Mouse (Mus musculus) cerebellum, adult 11 months (tissue): Measurements from ENCODE around the gene Cacng5.

Experiments used
- DNase-seq: peaks from one replicate; pipeline ENCODE4 v3.0.0; 2022

Gene Cacng5

GRCm38 (mm10) chr11:107875861-107876494 is 38.9 kb downstream of the Cacng5 start:
- no peak for DNase-seq

GRCm38 (mm10) chr11:107872743-107873142 is 42.1 kb downstream of the Cacng5 start:
- no peak for DNase-seq

GRCm38 (mm10) chr11:107867509-107867908 is 47.3 kb downstream of the Cacng5 start:
- no peak for DNase-seq

GRCm38 (mm10) chr11:107865128-107865527 is 49.7 kb downstream of the Cacng5 start:
- DNase-seq: peak; percentile 54

- peak; percentile 50 for DNase-seq
These were observed 50.8 kb downstream of the Cacng5 start for GRCm38 (mm10) chr11:107864024-107864423.

GRCm38 (mm10) chr11:107861738-107862137 is 53.1 kb downstream of the Cacng5 start:
- DNase-seq: no peak

- DNase-seq: no peak
These were observed 55.0 kb downstream of the Cacng5 start for GRCm38 (mm10) chr11:107859871-107860270.

- DNase-seq: peak; percentile 22
These were observed 55.6 kb downstream of the Cacng5 start for GRCm38 (mm10) chr11:107859288-107859687.

GRCm38 (mm10) chr11:107853088-107853487 is 61.8 kb downstream of the Cacng5 start:
- DNase-seq: peak; percentile 21

GRCm38 (mm10) chr11:107849621-107850020 is 65.2 kb downstream of the Cacng5 start:
- DNase-seq: no peak

GRCm38 (mm10) chr11:107844175-107844574 is 70.7 kb downstream of the Cacng5 start:
- no peak for DNase-seq

- no peak for DNase-seq
These were observed 81.4 kb downstream of the Cacng5 start for GRCm38 (mm10) chr11:107833351-107834040.
